Mouse (Mus musculus) cerebellum, adult 2 months (tissue): ENCODE measurements around the gene B3gnt8.

ENCODE experiments used
- CTCF ChIP-seq: fragments of 200-500 bp; IDR thresholded peaks from 2 replicates; pipeline ENCODE4 v1.5.1; 2011; ENCODE audit warnings: low read depth, mild to moderate bottlenecking, control low read depth, low read length, moderate library complexity, borderline replicate concordance; ENCODE audit not compliant: insufficient read depth
- POLR2A ChIP-seq: fragments of 200-500 bp; IDR thresholded peaks from 2 replicates; pipeline ENCODE4 v1.6.1; 2011; ENCODE audit warnings: low read length, control low read depth, borderline replicate concordance; ENCODE audit not compliant: insufficient read depth

- TF ChIP-seq CTCF = peak; percentile 64
- TF ChIP-seq POLR2A = no peak
These were observed 26.8 kb upstream of the B3gnt8 start for GRCm38 (mm10) chr7:25599663-25600062.
